Mouse (Mus musculus) ovary, postnatal 36 days (tissue): ENCODE measurements around the gene Hcls1.

Experiments used
- DNase-seq: peaks from one replicate; pipeline ENCODE4 v3.0.0; 2022; ENCODE audit warnings: low spot score, mixed read lengths

Gene Hcls1

GRCm38 (mm10) chr16:36989493-36989892 is 54.7 kb downstream of the Hcls1 start:
- no peak for DNase-seq

- no peak for DNase-seq
Measured at GRCm38 (mm10) chr16:36989999-36990625, 55.3 kb downstream of the Hcls1 start, which contains the start of gene Fbxo40. Fbxo40 (minus strand) TSS chr16:36990467.

GRCm38 (mm10) chr16:36997650-36998049 is 62.9 kb downstream of the Hcls1 start:
- DNase-seq = no peak

- no peak for DNase-seq
Measured at GRCm38 (mm10) chr16:36999366-36999972, 64.7 kb downstream of the Hcls1 start.

GRCm38 (mm10) chr16:37009262-37009661 is 74.5 kb downstream of the Hcls1 start:
- no peak for DNase-seq

GRCm38 (mm10) chr16:37010370-37010769 is 75.6 kb downstream of the Hcls1 start:
- no peak for DNase-seq

- DNase-seq = peak; percentile 91
Measured at GRCm38 (mm10) chr16:37011061-37011921, 76.5 kb downstream of the Hcls1 start, which contains the start of gene Polq. Polq (plus strand) TSS chr16:37011786.

GRCm38 (mm10) chr16:37011922-37012289 is 77.1 kb downstream of the Hcls1 start:
- no peak for DNase-seq

- no peak for DNase-seq
Measured at GRCm38 (mm10) chr16:37012336-37012735, 77.6 kb downstream of the Hcls1 start.
